Mouse (Mus musculus): ENCODE results near the gene Tatdn3.

The Tatdn3 gene

GRCm38 (mm10) chr1:191075199-191075883, 12.6 kb upstream of the Tatdn3 start:
- peak; percentile 52 for DNase-seq (ENCODE audit: low read depth, low spot score)

GRCm38 (mm10) chr1:191073486-191073885, 10.8 kb upstream of the Tatdn3 start:
- DNase-seq (ENCODE audit: low read depth, low spot score), result no peak

- no peak for DNase-seq (ENCODE audit: low read depth, low spot score)
Observed at GRCm38 (mm10) chr1:191073001-191073400, 10.3 kb upstream of the Tatdn3 start.

- DNase-seq (ENCODE audit: low read depth, low spot score), result no peak
Observed at GRCm38 (mm10) chr1:191072329-191072913, 9.7 kb upstream of the Tatdn3 start.

- DNase-seq (ENCODE audit: low read depth, low spot score), result no peak
Observed at GRCm38 (mm10) chr1:191071613-191072012, 8.9 kb upstream of the Tatdn3 start.

GRCm38 (mm10) chr1:191070259-191070658, 7.5 kb upstream of the Tatdn3 start:
- DNase-seq (ENCODE audit: low read depth, low spot score), result no peak

- DNase-seq (ENCODE audit: low read depth, low spot score), result no peak
Observed at GRCm38 (mm10) chr1:191068377-191068776, 5.6 kb upstream of the Tatdn3 start.

GRCm38 (mm10) chr1:191065188-191065587, 2.5 kb upstream of the Tatdn3 start:
- DNase-seq (ENCODE audit: low read depth, low spot score), result no peak

- DNase-seq (ENCODE audit: low read depth, low spot score), result no peak
Observed at GRCm38 (mm10) chr1:191064535-191064934, 1.8 kb upstream of the Tatdn3 start.

GRCm38 (mm10) chr1:191063700-191064099, 968 bp upstream of the Tatdn3 start:
- no peak for DNase-seq (ENCODE audit: low read depth, low spot score)

GRCm38 (mm10) chr1:191062241-191062780, 421 bp downstream of the Tatdn3 start:
- no peak for DNase-seq (ENCODE audit: low read depth, low spot score)

- no peak for DNase-seq (ENCODE audit: low read depth, low spot score)
Observed at GRCm38 (mm10) chr1:191057461-191057860, 5.3 kb downstream of the Tatdn3 start.

GRCm38 (mm10) chr1:191055533-191055873, 7.2 kb downstream of the Tatdn3 start:
- no peak for DNase-seq (ENCODE audit: low read depth, low spot score)

GRCm38 (mm10) chr1:191054870-191055532, 7.7 kb downstream of the Tatdn3 start:
- DNase-seq (ENCODE audit: low read depth, low spot score), result no peak

- no peak for DNase-seq (ENCODE audit: low read depth, low spot score)
Observed at GRCm38 (mm10) chr1:191053555-191053954, 9.2 kb downstream of the Tatdn3 start.

GRCm38 (mm10) chr1:191046231-191046824, 16.4 kb downstream of the Tatdn3 start:
- DNase-seq (ENCODE audit: low read depth, low spot score), result no peak

GRCm38 (mm10) chr1:191045264-191045663, 17.5 kb downstream of the Tatdn3 start:
- no peak for DNase-seq (ENCODE audit: low read depth, low spot score)

GRCm38 (mm10) chr1:191042688-191043087, 20.0 kb downstream of the Tatdn3 start:
- DNase-seq (ENCODE audit: low read depth, low spot score), result no peak

GRCm38 (mm10) chr1:191042106-191042505, 20.6 kb downstream of the Tatdn3 start:
- no peak for DNase-seq (ENCODE audit: low read depth, low spot score)

- no peak for DNase-seq (ENCODE audit: low read depth, low spot score)
Observed at GRCm38 (mm10) chr1:191041352-191041751, 21.4 kb downstream of the Tatdn3 start.

GRCm38 (mm10) chr1:191037999-191038398, 24.7 kb downstream of the Tatdn3 start:
- DNase-seq (ENCODE audit: low read depth, low spot score), result no peak
